Mouse (Mus musculus): Measurements from ENCODE around the gene Jmy.

GRCm38 (mm10) chr13:93418292-93418691 lies 81.3 kb downstream of the Jmy start:
- no peak for TF ChIP-seq CTCF (IDR thresholded peaks at IDR 0.05; ENCODE audit: low read depth)
- TF ChIP-seq EP300 (IDR thresholded peaks at IDR 0.05; ENCODE audit: low read depth): no peak

Data from heart, postnatal 0 days (tissue).